Comparison of ENCODE assay signal across 25 mouse cellular contexts in the genomic region with DNA sequence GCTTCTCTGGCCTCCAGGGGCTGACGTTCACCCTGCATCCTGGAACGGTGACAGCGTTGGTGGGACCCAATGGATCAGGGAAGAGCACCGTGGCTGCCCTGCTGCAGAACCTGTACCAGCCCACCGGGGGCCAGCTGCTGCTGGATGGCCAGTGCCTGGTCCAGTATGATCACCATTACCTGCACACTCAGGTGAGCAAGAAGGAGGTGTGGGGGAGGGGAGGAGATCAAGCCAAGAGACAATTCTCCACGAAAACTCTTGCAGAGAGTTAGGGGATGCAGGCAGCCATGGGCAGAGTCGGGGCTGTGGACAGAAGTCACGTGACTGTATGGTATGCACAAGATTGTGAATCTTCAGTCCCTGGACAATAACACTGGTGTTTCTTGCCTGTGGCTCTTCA. TPM values are rescaled to one million over a fixed set of nuclear protein-coding genes. Genes with fewer than 3 reads are reported as not detected.
"Had no signal": no experiment of that assay in that cellular context is flagged by ENCODE, and none has a peak within 500 bp of the region (broad histone marks: within the 10 kb centered on the region; RNA-seq: fewer than 3 reads in every experiment).

No protein-coding gene starts in this region.

- H3K4me3 ChIP-seq: embryonic facial prominence, embryonic 10.5 days; embryonic facial prominence, embryonic 12.5 days; embryonic facial prominence, embryonic 13.5 days; embryonic facial prominence, embryonic 15.5 days; erythroblast, embryonic 14.5 days; forebrain, embryonic 10.5 days; forebrain, embryonic 12.5 days; forebrain, embryonic 13.5 days; forebrain, embryonic 15.5 days; gastrocnemius, adult 2 months; heart, adult 2 months had no signal

- H3K9me3 ChIP-seq: embryonic facial prominence, embryonic 10.5 days; embryonic facial prominence, embryonic 12.5 days; embryonic facial prominence, embryonic 13.5 days; embryonic facial prominence, embryonic 15.5 days; forebrain, embryonic 10.5 days; forebrain, embryonic 12.5 days; forebrain, embryonic 13.5 days; forebrain, embryonic 15.5 days had no signal

- H3K36me3 ChIP-seq: embryonic facial prominence, embryonic 10.5 days; embryonic facial prominence, embryonic 12.5 days; embryonic facial prominence, embryonic 13.5 days; embryonic facial prominence, embryonic 15.5 days; forebrain, embryonic 10.5 days; forebrain, embryonic 12.5 days; forebrain, embryonic 15.5 days had no signal

- H3K27ac ChIP-seq: embryonic facial prominence, embryonic 10.5 days; embryonic facial prominence, embryonic 12.5 days; embryonic facial prominence, embryonic 13.5 days; embryonic facial prominence, embryonic 15.5 days; forebrain, embryonic 10.5 days; forebrain, embryonic 12.5 days; forebrain, embryonic 13.5 days; forebrain, embryonic 15.5 days; gastrocnemius, adult 2 months; heart, adult 2 months had no signal

- DNase-seq: cerebellum, adult 2 months; cerebellum, adult 8-10 months; cerebellum, adult 9-10 months; cerebellum, adult 9-11 months; cerebellum, postnatal 10 days; cerebellum, postnatal 14 days; cerebellum, postnatal 25 days; cerebellum, postnatal 36 days; embryo, embryonic 11 days; forebrain, postnatal 0 days; gastrocnemius, adult 2 months; gastrocnemius, postnatal 10 days; gastrocnemius, postnatal 14 days; gastrocnemius, postnatal 25 days; gastrocnemius, postnatal 36 days; heart, adult 2 months had no signal

RNA-seq across cellular contexts. Expression of gene H2-DMb1, which starts 40.6 kb away (rescaled TPM):
- polyA plus RNA-seq: erythroblast, embryonic 14.5 days; forebrain, embryonic 13.5 days had no signal
